Mouse (Mus musculus) embryonic facial prominence, embryonic 10.5 days (tissue): ENCODE results near the gene Atg9b. TPM values are rescaled to one million over a fixed set of nuclear protein-coding genes. Genes with fewer than 3 reads are reported as not detected.

Experiments
- DNase-seq: peaks from one replicate; pipeline ENCODE4 v3.0.0-alpha.2; 2017; ENCODE audit warnings: low spot score
- H3K27ac ChIP-seq: fragments of 300-500 bp; sonication (generic); replicated peaks from 2 replicates; pipeline ENCODE4 v1.5.1; 2016; ENCODE audit warnings: mild to moderate bottlenecking
- H3K27me3 ChIP-seq: fragments of 300-500 bp; sonication (generic); replicated peaks from 2 replicates; pipeline ENCODE4 v1.6.1; 2016; ENCODE audit warnings: low read depth, mild to moderate bottlenecking; ENCODE audit not compliant: poor library complexity, severe bottlenecking
- H3K36me3 ChIP-seq: fragments of 300-500 bp; sonication (generic); replicated peaks from 2 replicates; pipeline ENCODE4 v1.6.1; 2016; ENCODE audit warnings: mild to moderate bottlenecking, moderate library complexity
- H3K4me1 ChIP-seq: fragments of 300-500 bp; sonication (generic); 2 replicates; pipeline ENCODE4 v1.6.1; 2016
- H3K4me3 ChIP-seq: fragments of 300-500 bp; sonication (generic); 2 replicates; pipeline ENCODE4 v1.5.1; 2016; ENCODE audit warnings: mild to moderate bottlenecking, moderate library complexity
- H3K9me3 ChIP-seq: fragments of 300-500 bp; sonication (generic); 2 replicates; pipeline ENCODE4 v1.6.1; 2016; ENCODE audit warnings: mild to moderate bottlenecking
- WGBS: fragments of 180-500 bp; shearing (Covaris S2); methylation state at CpG from one replicate; pipeline ENCODE4 v1.1.7; 2016; 5-methylcytosine and 5-hydroxymethylcytosine counted together
- polyA plus RNA-seq: library from polyadenylated mRNA; unstranded; fragments of >200 nt; fragmentation: Nextera tagmentation; extraction: Ambion mirVana; gene quantifications from 2 replicates; pipeline ENCODE4 v1.2.1, GENCODE M21; 2016

The Atg9b gene
- polyA plus RNA-seq, 1 experiment from 2014 or later, result 0.69 TPM

GRCm38 (mm10) chr5:24423129-24424003 lies 31.4 kb upstream of the Atg9b start, which contains the start of the genes Cdk5 and Slc4a2:
Cdk5 (minus strand) TSS chr5:24423530.
Slc4a2 (plus strand) TSS chr5:24423837.
- Histone ChIP-seq H3K36me3 (peaks cover 35% of the 10 kb centered on the region), H3K27ac (peak within 1 kb of the TSS; percentile 90), H3K9me3 (no peaks in the 10 kb centered on the region), H3K4me3 (peak within 1 kb of the TSS; percentile 80), H3K27me3 (peaks cover 24% of the 10 kb centered on the region), H3K4me1 (peaks cover 55% of the 10 kb centered on the region)
- DNase-seq, result peak; percentile 98
- under 1% methylated on average over 46 of the region's 46 CpGs for WGBS

DNA sequence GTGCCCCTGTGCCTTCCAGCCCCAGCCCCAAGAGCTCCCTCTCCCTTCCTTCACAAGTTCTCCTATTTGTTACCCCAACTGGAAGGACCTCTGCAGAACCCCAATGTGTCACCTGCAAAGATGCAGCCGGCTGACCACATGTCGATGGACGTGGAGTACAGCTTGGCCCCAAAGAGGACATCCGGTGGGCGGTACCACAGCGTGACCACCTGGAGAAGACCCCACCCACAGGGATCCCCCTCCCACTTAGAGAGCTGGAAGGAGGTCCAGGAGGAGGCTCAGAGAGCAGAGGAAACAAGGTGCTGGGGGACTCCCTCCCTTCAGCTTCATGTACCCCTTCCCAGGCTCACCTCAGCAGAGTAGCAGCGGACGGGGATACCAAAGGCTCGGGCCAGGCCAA lies 28.4 kb upstream of the Atg9b start:
- peaks cover 40% of the 10 kb centered on the region for H3K4me1 ChIP-seq
- H3K4me3 ChIP-seq, result no peak overlapping the region
- no peaks in the 10 kb centered on the region for H3K9me3 ChIP-seq
- WGBS, result 86% methylated on average over 9 of the region's 9 CpGs
- H3K27ac ChIP-seq, result no peak overlapping the region
- H3K36me3 ChIP-seq, result peaks cover 40% of the 10 kb centered on the region
- 0 out of 2 replicates have a peak, but pooled peaks cover 2% of the 10 kb centered on the region for H3K27me3 ChIP-seq
- no peak for DNase-seq

- WGBS, result 90% methylated on average over 10 of the region's 10 CpGs
- Histone ChIP-seq H3K27me3 (0 out of 2 replicates have a peak, but pooled peaks cover 9% of the 10 kb centered on the region), H3K4me3 (no peak overlapping the region)
These were observed 25.6 kb upstream of the Atg9b start for GRCm38 (mm10) chr5:24417587-24417986.

GRCm38 (mm10) chr5:24416222-24416736 lies 24.3 kb upstream of the Atg9b start:
- DNase-seq, result peak; percentile 75
- H3K27ac ChIP-seq, result no peak overlapping the region
- peaks cover 31% of the 10 kb centered on the region for H3K4me1 ChIP-seq
- H3K36me3 ChIP-seq, result peaks cover 35% of the 10 kb centered on the region
- H3K27me3 ChIP-seq, result 0 out of 2 replicates have a peak, but pooled peaks cover 9% of the 10 kb centered on the region
- H3K4me3 ChIP-seq, result peak overlapping the region; percentile 27
- WGBS, result 4% methylated on average over 21 of the region's 21 CpGs
- H3K9me3 ChIP-seq, result no peaks in the 10 kb centered on the region

More at GRCm38 (mm10) chr5:24417587-24417986, 25.6 kb upstream of the Atg9b start:
- peaks cover 38% of the 10 kb centered on the region for H3K4me1 ChIP-seq
- DNase-seq, result no peak
- no peak overlapping the region for H3K27ac ChIP-seq
- H3K9me3 ChIP-seq, result no peaks in the 10 kb centered on the region
- peaks cover 40% of the 10 kb centered on the region for H3K36me3 ChIP-seq

DNA sequence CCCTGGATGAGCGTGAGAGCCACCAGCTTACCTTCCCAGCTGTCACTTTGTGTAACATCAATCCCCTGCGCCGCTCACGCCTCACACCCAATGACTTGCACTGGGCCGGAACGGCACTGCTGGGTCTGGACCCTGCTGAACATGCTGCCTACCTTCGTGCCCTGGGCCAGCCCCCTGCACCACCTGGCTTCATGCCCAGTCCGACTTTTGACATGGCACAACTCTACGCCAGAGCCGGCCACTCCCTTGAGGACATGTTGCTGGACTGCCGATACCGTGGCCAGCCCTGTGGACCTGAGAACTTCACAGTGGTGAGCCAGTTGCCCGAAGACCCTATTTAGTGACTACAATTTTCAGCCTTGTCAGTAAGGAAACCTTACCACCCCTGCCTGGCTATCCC lies 22.0 kb upstream of the Atg9b start:
- Histone ChIP-seq H3K27me3 (0 out of 2 replicates have a peak, but pooled peaks cover 9% of the 10 kb centered on the region), H3K9me3 (no peaks in the 10 kb centered on the region), H3K27ac (0 out of 2 replicates have a peak overlapping the region, but pooled peaks have one; percentile 21), H3K4me1 (peaks cover 31% of the 10 kb centered on the region), H3K36me3 (peaks cover 15% of the 10 kb centered on the region), H3K4me3 (no peak overlapping the region)
- WGBS, result 87% methylated on average over 13 of the region's 13 CpGs
- no peak for DNase-seq

DNA sequence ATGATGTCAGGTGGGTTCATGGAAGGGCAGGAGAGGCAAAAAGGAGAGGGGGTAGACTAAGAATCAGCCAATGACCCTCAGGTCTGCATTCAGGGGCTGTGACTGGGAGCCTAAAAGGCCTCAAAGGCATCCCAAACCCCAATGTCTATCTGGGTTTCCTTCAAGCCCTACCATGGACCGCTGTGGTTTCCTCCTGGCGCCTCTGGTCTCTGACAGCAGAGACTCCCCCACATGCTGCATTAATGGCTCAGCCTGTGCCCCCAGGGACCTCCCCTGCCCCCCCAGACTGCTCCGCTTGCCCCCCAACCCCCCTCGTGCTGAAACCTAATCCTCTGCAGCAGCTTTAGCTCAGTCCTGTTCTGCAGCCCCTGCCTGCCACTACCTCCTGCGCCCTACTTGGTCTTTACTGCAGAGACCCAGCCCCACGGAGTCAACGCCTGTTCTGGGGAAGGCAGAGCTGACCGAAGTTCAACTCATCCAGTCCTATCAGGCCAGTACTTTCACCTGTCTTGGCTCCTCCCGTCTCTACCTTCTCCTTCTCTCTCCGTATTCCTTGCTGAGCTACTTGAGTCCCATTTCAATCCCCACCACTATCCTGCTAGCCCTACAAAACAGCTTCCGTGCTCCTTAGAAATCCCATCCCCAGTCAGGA lies 21.2 kb upstream of the Atg9b start, which contains the start of gene Asic3:
TSS of gene Asic3 (plus strand) at position 351 of the 652 bp plus-strand sequence.
- H3K36me3 ChIP-seq, result peaks cover 13% of the 10 kb centered on the region
- H3K4me3 ChIP-seq, result peak within 1 kb of the TSS; percentile 1; the same call in 1 of the 2 replicates
- 0 out of 2 replicates have a peak, but pooled peaks cover 9% of the 10 kb centered on the region for H3K27me3 ChIP-seq
- DNase-seq, result peak; percentile 40
- WGBS, result 49% methylated on average over 11 of the region's 11 CpGs
- H3K9me3 ChIP-seq, result no peaks in the 10 kb centered on the region
- H3K4me1 ChIP-seq, result peaks cover 31% of the 10 kb centered on the region
- 0 out of 2 replicates have a peak within 1 kb of the TSS, but pooled peaks have one; percentile 21 for H3K27ac ChIP-seq

DNA sequence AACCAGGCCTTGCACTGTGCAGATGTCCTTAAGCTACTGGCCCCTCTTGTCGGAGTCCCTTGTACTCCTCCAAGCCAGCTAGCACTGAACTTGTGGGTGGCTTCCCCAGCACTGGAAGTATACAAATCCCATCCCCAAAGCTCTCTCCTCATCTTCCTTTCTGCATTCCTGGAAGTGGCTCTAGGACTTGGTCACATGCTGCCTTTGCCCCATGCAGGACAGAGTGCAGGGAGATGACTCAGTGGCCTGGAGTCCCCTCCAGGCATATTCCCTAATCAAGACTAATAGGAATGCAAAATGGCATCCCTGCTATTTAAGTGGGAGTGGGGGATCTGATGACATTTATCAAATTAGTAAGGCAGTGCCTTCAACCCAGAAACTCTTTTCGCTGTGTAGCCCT lies 20.1 kb upstream of the Atg9b start:
- DNase-seq, result no peak
- H3K27ac ChIP-seq, result no peak overlapping the region
- H3K36me3 ChIP-seq, result peaks cover 21% of the 10 kb centered on the region
- H3K4me3 ChIP-seq, result no peak overlapping the region
- peaks cover 31% of the 10 kb centered on the region for H3K4me1 ChIP-seq
- 88% methylated on average over 2 of the region's 2 CpGs for WGBS
- H3K27me3 ChIP-seq, result 0 out of 2 replicates have a peak, but pooled peaks cover 9% of the 10 kb centered on the region
- no peaks in the 10 kb centered on the region for H3K9me3 ChIP-seq

- no peak for DNase-seq
- Histone ChIP-seq H3K27me3 (0 out of 2 replicates have a peak, but pooled peaks cover 5% of the 10 kb centered on the region), H3K9me3 (no peaks in the 10 kb centered on the region), H3K36me3 (peaks cover 44% of the 10 kb centered on the region), H3K4me1 (peaks cover 14% of the 10 kb centered on the region), H3K4me3 (no peak overlapping the region), H3K27ac (no peak overlapping the region)
- WGBS, result 78% methylated on average over 2 of the region's 2 CpGs
These were observed 17.5 kb upstream of the Atg9b start for GRCm38 (mm10) chr5:24409466-24409865.

DNA sequence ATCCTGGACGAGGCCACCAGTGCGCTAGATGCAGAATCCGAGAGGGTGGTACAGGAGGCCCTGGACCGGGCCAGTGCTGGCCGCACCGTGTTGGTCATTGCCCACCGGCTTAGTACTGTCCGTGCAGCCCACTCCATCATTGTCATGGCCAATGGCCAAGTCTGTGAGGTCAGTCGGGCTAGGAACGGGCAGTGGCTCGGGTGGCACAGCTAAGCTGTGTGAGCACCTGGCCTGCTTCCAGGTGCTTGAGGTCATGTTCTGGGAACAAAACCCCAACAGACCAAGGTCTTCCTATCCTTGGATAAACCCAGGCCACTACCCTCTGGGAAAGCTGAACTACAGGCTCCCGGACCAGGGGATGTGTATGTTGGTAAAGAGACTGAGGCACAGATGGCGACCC lies 16.7 kb upstream of the Atg9b start:
- no peaks in the 10 kb centered on the region for H3K9me3 ChIP-seq
- 95% methylated on average over 13 of the region's 13 CpGs for WGBS
- no peaks in the 10 kb centered on the region for H3K27me3 ChIP-seq
- DNase-seq, result no peak
- no peak overlapping the region for H3K27ac ChIP-seq
- H3K4me3 ChIP-seq, result no peak overlapping the region
- H3K4me1 ChIP-seq, result peaks cover 10% of the 10 kb centered on the region
- peaks cover 50% of the 10 kb centered on the region for H3K36me3 ChIP-seq

DNA sequence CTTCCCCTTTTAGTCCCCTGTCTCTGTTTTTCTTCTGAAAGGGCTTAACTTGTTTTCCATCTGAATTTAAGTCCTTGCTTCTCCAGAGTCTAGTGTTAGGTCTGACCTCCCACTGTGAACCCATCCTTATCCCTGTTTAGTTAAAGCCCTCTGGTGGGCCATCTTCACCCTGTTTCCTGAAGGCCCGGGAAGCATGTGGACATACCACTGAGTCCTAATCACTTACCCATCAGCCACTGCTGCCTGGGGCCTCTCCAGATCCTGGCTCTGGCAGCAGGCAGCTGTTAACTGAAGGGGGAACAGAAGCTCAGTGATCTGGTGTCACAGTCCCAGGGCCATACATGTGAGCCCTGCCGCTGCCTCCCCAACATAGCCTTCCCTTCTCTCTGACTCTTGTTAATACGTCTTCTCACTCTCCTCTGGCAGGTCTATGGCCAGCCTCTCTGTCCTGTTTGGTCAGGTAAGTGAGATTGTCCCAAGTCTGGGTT lies 13.5 kb upstream of the Atg9b start:
- no peak overlapping the region for H3K27ac ChIP-seq
- no peak for DNase-seq
- no peaks in the 10 kb centered on the region for H3K4me1 ChIP-seq
- H3K27me3 ChIP-seq, result no peaks in the 10 kb centered on the region
- no peak overlapping the region for H3K4me3 ChIP-seq
- WGBS, result 73% methylated on average over 3 of the region's 3 CpGs
- peaks cover 81% of the 10 kb centered on the region for H3K36me3 ChIP-seq
- H3K9me3 ChIP-seq, result no peaks in the 10 kb centered on the region

- WGBS, result 82% methylated on average over 6 of the region's 6 CpGs
- Histone ChIP-seq H3K27ac (no peak overlapping the region), H3K36me3 (peaks cover 87% of the 10 kb centered on the region), H3K4me3 (no peak overlapping the region), H3K4me1 (peaks cover 6% of the 10 kb centered on the region; the same call in 1 of the 2 replicates), H3K27me3 (no peaks in the 10 kb centered on the region), H3K9me3 (no peaks in the 10 kb centered on the region)
- DNase-seq, result no peak
These were observed 12.8 kb upstream of the Atg9b start for GRCm38 (mm10) chr5:24404594-24405360.
